Mouse (Mus musculus): ENCODE measurements around the gene Csf3. TPM values are rescaled to one million over a fixed set of nuclear protein-coding genes. Genes with fewer than 3 reads are reported as not detected.
A peak's percentile ranks its signal among the peaks of the same experiment; 100 is the strongest.
"Not testable (repeated sequence)": the region's sequence is repeated elsewhere in the genome, so short reads cannot be mapped to it uniquely, and the experiment has no call there.

Gene Csf3
- polyA plus RNA-seq, 1 experiment from 2014 or later = not detected

- Histone ChIP-seq H3K27ac (replicated peaks) (no peak overlapping the region), H3K36me3 (peaks cover 37% of the 10 kb centered on the region), H3K27me3 (ENCODE audit: low read depth, poor library complexity, severe bottlenecking) (peaks cover 20% of the 10 kb centered on the region), H3K4me3 (no peak overlapping the region), H3K4me1 (no peaks in the 10 kb centered on the region), H3K9me3 (replicated peaks) (no peaks in the 10 kb centered on the region)
- WGBS = 40% methylated on average over 4 of the region's 4 CpGs
- DNase-seq (ENCODE audit: low spot score) = peak; percentile 63
These were observed 1.2 kb upstream of the Csf3 start for GRCm38 (mm10) chr11:98699911-98700310.

DNA sequence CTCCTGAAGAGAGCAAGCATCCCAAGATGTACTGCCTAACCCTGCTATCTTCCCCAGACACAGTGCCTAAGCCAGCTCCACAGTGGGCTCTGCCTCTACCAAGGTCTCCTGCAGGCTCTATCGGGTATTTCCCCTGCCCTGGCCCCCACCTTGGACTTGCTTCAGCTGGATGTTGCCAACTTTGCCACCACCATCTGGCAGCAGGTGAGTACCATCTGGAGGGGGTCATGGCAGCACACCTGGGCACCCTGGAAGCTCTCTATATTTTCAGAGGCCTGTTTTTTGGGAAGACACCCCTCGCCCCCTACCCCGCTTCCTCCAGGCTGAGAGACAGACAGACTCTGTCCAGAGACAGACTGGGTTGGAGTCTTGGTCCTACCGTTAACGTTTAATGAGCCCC is 1.3 kb downstream of the Csf3 start:
- Histone ChIP-seq H3K4me3 (no peak overlapping the region), H3K36me3 (peaks cover 37% of the 10 kb centered on the region), H3K9me3 (replicated peaks) (no peaks in the 10 kb centered on the region), H3K4me1 (no peaks in the 10 kb centered on the region), H3K27me3 (ENCODE audit: low read depth, poor library complexity, severe bottlenecking) (peaks cover 20% of the 10 kb centered on the region), H3K27ac (replicated peaks) (no peak overlapping the region)
- WGBS = 76% methylated on average over 5 of the region's 5 CpGs
- DNase-seq (ENCODE audit: low spot score) = no peak

- H3K27me3 ChIP-seq (ENCODE audit: low read depth, poor library complexity, severe bottlenecking) = peaks cover 20% of the 10 kb centered on the region
- H3K4me1 ChIP-seq = no peaks in the 10 kb centered on the region
- no peak for DNase-seq (ENCODE audit: low spot score)
- 92% methylated on average over 10 of the region's 10 CpGs for WGBS
- no peaks in the 10 kb centered on the region for H3K9me3 ChIP-seq (replicated peaks)
- H3K4me3 ChIP-seq = no peak overlapping the region
- H3K27ac ChIP-seq (replicated peaks) = no peak overlapping the region
- H3K36me3 ChIP-seq = peaks cover 63% of the 10 kb centered on the region
These were observed 4.0 kb downstream of the Csf3 start for GRCm38 (mm10) chr11:98705021-98705420.

DNA sequence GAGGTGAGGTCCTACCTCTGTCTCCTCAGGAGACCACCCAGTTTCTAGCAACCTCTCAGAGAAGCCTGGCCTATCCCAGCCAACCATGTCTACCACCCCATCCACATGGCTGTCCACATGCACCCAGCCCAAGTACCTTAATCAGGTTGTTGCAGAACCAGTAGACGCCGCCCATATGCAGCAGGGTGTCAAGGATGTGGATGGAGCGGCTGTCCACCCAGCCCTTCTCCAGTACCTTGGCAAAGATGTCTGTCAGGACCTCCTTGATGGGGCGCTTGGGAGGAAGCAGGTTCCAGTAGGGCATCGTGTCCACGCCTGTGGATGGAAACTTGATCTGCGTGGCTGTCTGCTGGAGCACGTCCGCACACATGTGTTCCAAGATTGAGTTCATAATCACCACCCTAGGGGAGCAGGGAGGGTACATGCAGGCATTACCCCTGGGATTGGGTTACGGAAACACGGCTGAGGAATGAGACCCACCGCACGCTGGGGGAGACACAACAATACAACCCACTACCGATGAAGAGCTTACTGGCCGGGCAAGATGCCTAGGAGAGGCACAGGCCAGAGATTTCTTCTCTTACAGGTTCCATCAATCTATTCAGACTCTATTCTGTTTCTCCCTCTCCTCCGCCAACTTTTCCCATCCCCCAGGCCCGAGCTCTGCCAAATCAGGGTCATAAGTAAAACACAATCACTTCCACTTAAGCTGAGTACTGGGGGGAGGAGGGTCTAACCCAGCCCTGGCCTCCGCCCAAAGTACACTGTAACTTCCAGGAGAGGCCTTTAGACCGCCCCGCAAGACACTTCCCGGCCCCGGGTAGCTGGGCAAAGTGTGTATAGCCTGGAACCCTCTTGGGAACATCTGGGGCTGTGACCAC is 6.6 kb downstream of the Csf3 start:
- Histone ChIP-seq H3K4me3 (no peak overlapping the region), H3K9me3 (replicated peaks) (no peaks in the 10 kb centered on the region), H3K36me3 (peaks cover 84% of the 10 kb centered on the region), H3K27me3 (ENCODE audit: low read depth, poor library complexity, severe bottlenecking) (no peaks in the 10 kb centered on the region), H3K27ac (replicated peaks) (no peak overlapping the region), H3K4me1 (no peaks in the 10 kb centered on the region)
- no peak for DNase-seq (ENCODE audit: low spot score)
- WGBS = 93% methylated on average over 22 of the region's 22 CpGs

DNA sequence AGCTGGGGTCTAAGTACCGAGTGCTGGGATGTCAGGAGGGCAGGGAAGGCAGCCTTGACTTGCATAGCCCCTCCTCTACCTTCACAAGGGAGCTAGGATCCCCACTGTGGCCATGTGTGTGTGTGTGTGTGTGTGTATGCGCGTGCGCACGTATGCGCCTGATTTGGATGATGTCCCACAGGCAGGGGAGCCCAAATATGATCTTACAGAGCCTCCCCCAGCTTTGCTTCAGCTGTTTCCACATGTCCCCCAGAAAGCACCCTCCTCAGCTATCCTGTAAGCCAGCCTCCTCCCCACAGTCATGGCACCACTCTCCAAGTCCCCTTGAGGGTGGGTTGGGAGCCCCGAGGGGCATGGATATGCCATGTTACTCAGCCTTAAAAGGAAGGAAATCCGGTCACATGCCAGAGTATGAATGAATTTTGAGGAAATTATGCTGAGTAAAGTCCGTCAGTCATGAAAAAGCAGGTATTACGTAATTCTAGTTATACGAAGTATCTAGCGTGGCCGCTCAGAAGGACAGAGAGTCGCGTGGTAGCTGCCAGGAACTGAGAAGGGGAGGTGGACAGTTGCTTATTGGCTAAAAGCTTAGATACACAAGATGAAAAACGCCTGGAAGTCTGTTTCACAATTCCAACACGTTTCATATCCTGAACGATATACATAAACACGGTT is 7.4 kb downstream of the Csf3 start:
- Histone ChIP-seq H3K9me3 (replicated peaks) (no peaks in the 10 kb centered on the region), H3K4me3 (no peak overlapping the region), H3K4me1 (no peaks in the 10 kb centered on the region), H3K27me3 (ENCODE audit: low read depth, poor library complexity, severe bottlenecking) (no peaks in the 10 kb centered on the region), H3K36me3 (peaks cover 91% of the 10 kb centered on the region), H3K27ac (replicated peaks) (no peak overlapping the region)
- WGBS = 94% methylated on average over 19 of the region's 19 CpGs
- no peak for DNase-seq (ENCODE audit: low spot score)

DNA sequence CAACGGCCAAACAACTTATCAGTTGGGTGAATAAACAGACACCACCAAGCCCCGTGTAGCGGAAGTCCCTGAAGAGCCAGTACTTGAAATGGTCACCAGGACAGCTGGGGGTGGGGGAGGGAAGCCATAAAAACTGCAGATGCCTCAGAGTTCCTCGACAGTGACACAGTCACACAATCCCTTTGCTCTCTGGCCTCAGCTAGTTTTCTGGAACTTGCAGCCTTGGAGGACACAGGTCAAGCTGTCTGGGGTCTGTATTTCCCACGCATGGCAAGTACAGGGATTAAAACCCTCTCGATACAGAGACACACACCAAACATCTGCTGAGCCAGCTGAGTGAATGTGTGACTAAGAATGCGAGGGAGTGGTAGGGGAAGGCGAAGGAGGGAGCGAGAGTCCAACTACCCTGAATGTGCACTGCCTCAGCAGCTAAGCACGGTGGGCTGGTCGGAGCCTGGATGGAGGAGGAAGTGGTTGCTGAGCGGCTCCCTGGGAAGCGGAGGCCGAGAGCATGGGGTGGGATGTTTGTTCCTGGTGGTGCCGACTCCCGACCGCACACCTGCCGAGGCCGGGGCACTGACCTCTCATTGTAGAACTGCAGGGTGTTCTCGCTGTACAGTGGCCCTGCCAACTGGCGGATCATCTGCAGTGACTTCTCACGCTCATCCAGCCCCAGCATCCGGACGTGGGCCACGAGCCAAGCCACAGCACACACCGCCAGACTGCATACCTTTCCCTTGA is 8.1 kb downstream of the Csf3 start:
- DNase-seq (ENCODE audit: low spot score) = no peak
- 90% methylated on average over 26 of the region's 26 CpGs for WGBS
- H3K27ac ChIP-seq (replicated peaks) = no peak overlapping the region
- no peaks in the 10 kb centered on the region for H3K4me1 ChIP-seq
- H3K4me3 ChIP-seq = no peak overlapping the region
- peaks cover 94% of the 10 kb centered on the region for H3K36me3 ChIP-seq
- no peaks in the 10 kb centered on the region for H3K27me3 ChIP-seq (ENCODE audit: low read depth, poor library complexity, severe bottlenecking)
- no peaks in the 10 kb centered on the region for H3K9me3 ChIP-seq (replicated peaks)

- Histone ChIP-seq H3K4me1 (no peaks in the 10 kb centered on the region), H3K27ac (replicated peaks) (no peak overlapping the region), H3K27me3 (ENCODE audit: low read depth, poor library complexity, severe bottlenecking) (no peaks in the 10 kb centered on the region), H3K36me3 (peaks cover 94% of the 10 kb centered on the region), H3K4me3 (peak overlapping the region; percentile 11; the same call in 1 of the 2 replicates), H3K9me3 (replicated peaks) (no peaks in the 10 kb centered on the region)
- peak; percentile 82 for DNase-seq (ENCODE audit: low spot score)
- 58% methylated on average over 12 of the region's 12 CpGs for WGBS
These were observed 9.5 kb downstream of the Csf3 start for GRCm38 (mm10) chr11:98710416-98711045.

DNA sequence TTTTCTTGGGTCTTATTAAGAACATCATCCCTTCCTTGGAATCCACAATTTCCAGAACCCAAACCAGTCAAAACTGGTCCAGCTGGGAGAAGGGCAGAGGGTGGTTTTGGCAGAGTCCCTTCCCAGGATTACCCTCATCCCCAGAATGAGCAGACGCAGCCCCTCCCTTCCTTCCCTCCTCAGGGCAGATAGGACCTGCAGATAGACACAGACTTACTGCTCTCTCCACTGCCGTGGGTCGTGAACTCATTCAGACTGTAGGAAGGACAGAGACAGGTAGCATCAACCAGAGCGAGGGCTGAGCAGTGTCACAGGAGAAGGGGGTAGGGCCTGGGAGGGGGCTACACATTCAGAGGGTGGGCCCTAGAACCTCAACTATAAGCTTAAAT is 10.0 kb downstream of the Csf3 start:
- H3K36me3 ChIP-seq = peaks cover 94% of the 10 kb centered on the region
- H3K4me3 ChIP-seq = no peak overlapping the region
- DNase-seq (ENCODE audit: low spot score) = no peak
- no peak overlapping the region for H3K27ac ChIP-seq (replicated peaks)
- WGBS = 87% methylated on average over 4 of the region's 4 CpGs
- no peaks in the 10 kb centered on the region for H3K27me3 ChIP-seq (ENCODE audit: low read depth, poor library complexity, severe bottlenecking)
- H3K9me3 ChIP-seq (replicated peaks) = no peaks in the 10 kb centered on the region
- no peaks in the 10 kb centered on the region for H3K4me1 ChIP-seq

DNA sequence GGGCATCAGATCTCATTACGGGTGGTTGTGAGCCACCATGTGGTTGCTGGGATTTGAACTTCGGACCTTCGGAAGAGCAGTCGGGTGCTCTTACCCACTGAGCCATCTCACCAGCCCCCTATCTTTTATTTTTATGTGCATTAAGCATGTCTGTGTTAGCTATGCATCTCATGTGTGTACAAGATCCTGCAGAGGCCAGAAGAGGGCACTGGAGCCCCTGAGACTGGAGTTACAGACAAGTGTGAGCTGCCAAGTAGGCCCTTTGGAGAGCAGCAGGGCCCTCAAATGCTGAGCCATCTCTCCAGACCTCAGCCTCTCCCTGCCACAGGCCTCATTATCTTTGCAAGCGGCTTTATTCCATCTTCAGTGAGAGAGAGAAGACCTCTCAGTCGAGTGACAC is 10.9 kb downstream of the Csf3 start:
- not testable (repeated sequence) for H3K27me3 ChIP-seq (ENCODE audit: low read depth, poor library complexity, severe bottlenecking); H3K4me1 ChIP-seq; H3K4me3 ChIP-seq; DNase-seq (ENCODE audit: low spot score); H3K9me3 ChIP-seq (replicated peaks); H3K27ac ChIP-seq (replicated peaks)
- WGBS = 81% methylated on average over 6 of the region's 6 CpGs
- H3K36me3 ChIP-seq = peaks cover 94% of the 10 kb centered on the region

GRCm38 (mm10) chr11:98713703-98714102 is 12.6 kb downstream of the Csf3 start:
- WGBS = 87% methylated on average over 12 of the region's 12 CpGs
- Histone ChIP-seq H3K36me3 (peaks cover 94% of the 10 kb centered on the region), H3K27me3 (ENCODE audit: low read depth, poor library complexity, severe bottlenecking) (no peaks in the 10 kb centered on the region), H3K27ac (replicated peaks) (no peak overlapping the region), H3K4me1 (peaks cover 13% of the 10 kb centered on the region), H3K9me3 (replicated peaks) (no peaks in the 10 kb centered on the region), H3K4me3 (no peak overlapping the region)
- no peak for DNase-seq (ENCODE audit: low spot score)

GRCm38 (mm10) chr11:98715946-98716345 is 14.9 kb downstream of the Csf3 start:
- Histone ChIP-seq H3K4me3 (no peak overlapping the region), H3K27ac (replicated peaks) (no peak overlapping the region), H3K9me3 (replicated peaks) (no peaks in the 10 kb centered on the region), H3K36me3 (peaks cover 79% of the 10 kb centered on the region), H3K4me1 (peaks cover 17% of the 10 kb centered on the region), H3K27me3 (ENCODE audit: low read depth, poor library complexity, severe bottlenecking) (no peaks in the 10 kb centered on the region)
- 95% methylated on average over 9 of the region's 9 CpGs for WGBS
- no peak for DNase-seq (ENCODE audit: low spot score)

DNA sequence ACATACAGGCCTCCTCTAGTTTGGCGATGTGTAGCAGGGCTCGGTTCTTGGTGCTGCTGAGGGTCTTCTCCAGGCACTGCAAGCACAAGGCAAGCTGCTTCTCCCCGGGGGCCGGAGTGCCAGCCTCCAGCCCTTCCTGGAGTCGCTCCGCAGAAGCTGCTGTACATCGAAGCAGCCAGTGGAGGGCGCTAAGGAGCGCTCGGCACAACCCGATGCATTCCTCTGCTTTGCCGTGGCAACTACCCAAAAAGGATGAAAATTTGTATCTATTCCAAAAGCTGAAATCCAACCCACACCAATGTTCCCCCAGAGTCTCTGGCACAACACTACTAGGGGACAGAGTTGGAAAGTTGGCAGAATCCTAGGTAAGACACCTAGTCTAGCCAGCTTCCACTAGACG is 16.8 kb downstream of the Csf3 start:
- DNase-seq (ENCODE audit: low spot score) = peak; percentile 65
- Histone ChIP-seq H3K4me3 (no peak overlapping the region), H3K27ac (replicated peaks) (no peak overlapping the region), H3K27me3 (ENCODE audit: low read depth, poor library complexity, severe bottlenecking) (no peaks in the 10 kb centered on the region), H3K9me3 (replicated peaks) (no peaks in the 10 kb centered on the region), H3K36me3 (peaks cover 73% of the 10 kb centered on the region), H3K4me1 (peaks cover 20% of the 10 kb centered on the region)
- WGBS = 16% methylated on average over 13 of the region's 13 CpGs

Data from midbrain, embryonic 10.5 days (tissue).